Comparison of ENCODE assay signal across 27 mouse cellular contexts in genomic region chr2:147023560-147023959, GRCm38 (mm10). TPM values are rescaled to one million over a fixed set of nuclear protein-coding genes. Genes with fewer than 3 reads are reported as not detected.
DNase-seq lines count a peak whose midpoint lies in the region; ATAC-seq and TF ChIP-seq lines count a peak whose summit lies in the region.
"Had no signal": no experiment of that assay in that cellular context is flagged by ENCODE, and none has a peak within 500 bp of the region (broad histone marks: within the 10 kb centered on the region; RNA-seq: fewer than 3 reads in every experiment).

No protein-coding gene starts in this region.

- ATAC-seq in monocyte, adult 5-6 weeks (replicated peaks; ENCODE audit: insufficient number of reproducible peaks, low FRiP score, low TSS enrichment, poor library complexity, severe bottlenecking) = 0 out of 2 replicates have a peak, but pooled peaks have one; percentile 43
- ATAC-seq: forebrain, embryonic 13.5 days; intestine, embryonic 15.5 days; Patski had no signal

- H3K27ac ChIP-seq in kidney, adult 2 months (ENCODE audit: insufficient read depth, low read depth, low read length) = no peak overlapping the region
- H3K27ac ChIP-seq: forebrain, embryonic 13.5 days; hindbrain, embryonic 15.5 days; intestine, embryonic 15.5 days; layer of hippocampus, adult 2 months; left cerebral cortex, adult 2 months; limb, embryonic 13.5 days; lung, embryonic 15.5 days had no signal

- TF ChIP-seq CTCF in kidney, adult 2 months (conservative IDR thresholded peaks at IDR 0.05; ENCODE audit: insufficient read depth, insufficient read length, low read depth, low read length) = no peak

- H3K27me3 ChIP-seq in kidney, adult 2 months (replicated peaks; ENCODE audit: control insufficient read depth, insufficient read depth, low read length) = no peaks in the 10 kb centered on the region
- H3K27me3 ChIP-seq: CH12.LX; forebrain, embryonic 13.5 days; hindbrain, embryonic 15.5 days; intestine, embryonic 15.5 days; limb, embryonic 13.5 days; lung, embryonic 15.5 days; Patski had no signal

- peak; percentile 16 for DNase-seq in CD4-positive helper T cell, adult 2 months (ENCODE audit: low read depth, low spot score)
- DNase-seq in MEL-GATA-1-ER (ENCODE audit: extremely low read depth, low read depth) = peak; percentile 15
- peak; percentile 25 for DNase-seq in induced T-regulatory cell, adult 2 months (ENCODE audit: low read depth)
- DNase-seq in kidney, postnatal 4 days = no peak
- no peak for DNase-seq in kidney, adult 2 months
- DNase-seq in kidney, adult 18-20 months = no peak
- DNase-seq: adrenal gland, postnatal 14 days; cerebellum, adult 2 months; cerebellum, postnatal 25 days; gastrocnemius, postnatal 10 days; heart, postnatal 4 days; kidney, adult 9 months; kidney, postnatal 14 days; midbrain, embryonic 14.5 days; right cerebral cortex, postnatal 25 days; thymus, adult 2 months; thymus, postnatal 4 days had no signal

- WGBS in kidney, adult 2 months = 63% methylated on average over 4 of the region's 4 CpGs

- no peak overlapping the region for H3K4me3 ChIP-seq in kidney, adult 2 months (ENCODE audit: insufficient read depth, low read depth, low read length)
- H3K4me3 ChIP-seq: forebrain, embryonic 13.5 days; hindbrain, embryonic 15.5 days; intestine, embryonic 15.5 days; layer of hippocampus, adult 2 months; left cerebral cortex, adult 2 months; limb, embryonic 13.5 days; lung, embryonic 15.5 days had no signal

- TF ChIP-seq POLR2A in kidney, adult 2 months (IDR thresholded peaks at IDR 0.05; ENCODE audit: low read depth, low read length) = no peak

- peaks cover 3% of the 10 kb centered on the region; the same call in 1 of the 2 replicates for H3K4me1 ChIP-seq in kidney, adult 2 months (ENCODE audit: control insufficient read depth, insufficient read depth, low read length)
- H3K4me1 ChIP-seq: forebrain, embryonic 13.5 days; hindbrain, embryonic 15.5 days; intestine, embryonic 15.5 days; limb, embryonic 13.5 days; lung, embryonic 15.5 days had no signal

- peaks cover 5% of the 10 kb centered on the region; the same call in 1 of the 2 replicates for H3K36me3 ChIP-seq in kidney, adult 2 months (ENCODE audit: control insufficient read depth, insufficient read depth, low read length)
- H3K36me3 ChIP-seq: intestine, embryonic 15.5 days had no signal

RNA-seq across cellular contexts. Expression of gene Xrn2, which starts 10.8 kb away (rescaled TPM):
- 330 to 349 TPM (median 340 TPM) in 3 replicates for total RNA-seq in monocyte, adult 5-6 weeks (2017)
- polyA plus RNA-seq in kidney, adult 2 months (2012; rRNA removed) = 17.7 and 19.7 TPM in 2 replicates

Comparison
In these comparisons a context has a peak if more than half of its experiments do, and no peak if none do; other contexts are left out.
1. DNase-seq: peak in CD4-positive helper T cell, adult 2 months (single experiment), MEL-GATA-1-ER (single experiment) and induced T-regulatory cell, adult 2 months (single experiment); none in kidney, postnatal 4 days (0 of 2), kidney, adult 2 months (single experiment) and kidney, adult 18-20 months (single experiment).